Mouse (Mus musculus): ENCODE measurements around the gene Agbl2. TPM values are rescaled to one million over a fixed set of nuclear protein-coding genes. Genes with fewer than 3 reads are reported as not detected.

The Agbl2 gene
- polyA plus RNA-seq, 1 experiment, result not detected

GRCm38 (mm10) chr2:90747131-90747530 is 35.4 kb upstream of the Agbl2 start:
- Histone ChIP-seq H3K27ac (ENCODE audit: insufficient read depth, low read depth, low read length) (no peak overlapping the region), H3K4me1 (ENCODE audit: control insufficient read depth, insufficient read depth, low read length) (peaks cover 28% of the 10 kb centered on the region), H3K4me3 (ENCODE audit: insufficient read depth, low read length) (peak overlapping the region; percentile 97; the same call in 1 of the 2 replicates)
- no peak for TF ChIP-seq POLR2A (IDR thresholded peaks at IDR 0.05; ENCODE audit: borderline replicate concordance, low read depth, low read length)
- TF ChIP-seq CTCF (IDR thresholded peaks at IDR 0.05; ENCODE audit: low read depth, low read length), result no peak

GRCm38 (mm10) chr2:90749676-90750459 is 32.7 kb upstream of the Agbl2 start:
- peak overlapping the region; percentile 69 for H3K27ac ChIP-seq (ENCODE audit: insufficient read depth, low read depth, low read length)
- no peak for TF ChIP-seq CTCF (IDR thresholded peaks at IDR 0.05; ENCODE audit: low read depth, low read length)
- no peak for TF ChIP-seq POLR2A (IDR thresholded peaks at IDR 0.05; ENCODE audit: borderline replicate concordance, low read depth, low read length)
- 0 out of 2 replicates have a peak overlapping the region, but pooled peaks have one; percentile 3 for H3K4me3 ChIP-seq (ENCODE audit: insufficient read depth, low read length)
- H3K4me1 ChIP-seq (ENCODE audit: control insufficient read depth, insufficient read depth, low read length), result peaks cover 22% of the 10 kb centered on the region

DNA sequence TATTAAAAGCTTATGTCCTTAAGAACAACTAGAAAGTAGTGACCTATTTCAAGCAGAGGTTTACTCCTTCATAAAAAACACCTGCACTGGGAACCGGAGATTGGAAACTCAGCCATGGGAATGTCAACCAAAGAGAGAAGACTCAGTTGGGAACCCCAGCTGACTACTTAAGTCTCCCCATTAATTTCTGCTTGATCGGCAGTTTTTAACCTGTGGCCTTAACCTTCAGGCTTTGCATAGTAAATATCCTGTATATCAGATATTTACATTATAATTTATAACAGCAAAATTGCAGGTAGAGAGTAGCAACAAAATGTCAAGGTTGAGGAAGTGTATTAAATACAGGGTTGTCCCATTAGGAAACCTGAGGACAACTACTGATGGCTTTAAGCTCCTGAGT is 29.0 kb upstream of the Agbl2 start:
- TF ChIP-seq CTCF (IDR thresholded peaks at IDR 0.05; ENCODE audit: low read depth, low read length) (no peak), POLR2A (IDR thresholded peaks at IDR 0.05; ENCODE audit: borderline replicate concordance, low read depth, low read length) (no peak)
- Histone ChIP-seq H3K4me3 (ENCODE audit: insufficient read depth, low read length) (no peak overlapping the region), H3K27ac (ENCODE audit: insufficient read depth, low read depth, low read length) (no peak overlapping the region), H3K4me1 (ENCODE audit: control insufficient read depth, insufficient read depth, low read length) (peaks cover 14% of the 10 kb centered on the region)

DNA sequence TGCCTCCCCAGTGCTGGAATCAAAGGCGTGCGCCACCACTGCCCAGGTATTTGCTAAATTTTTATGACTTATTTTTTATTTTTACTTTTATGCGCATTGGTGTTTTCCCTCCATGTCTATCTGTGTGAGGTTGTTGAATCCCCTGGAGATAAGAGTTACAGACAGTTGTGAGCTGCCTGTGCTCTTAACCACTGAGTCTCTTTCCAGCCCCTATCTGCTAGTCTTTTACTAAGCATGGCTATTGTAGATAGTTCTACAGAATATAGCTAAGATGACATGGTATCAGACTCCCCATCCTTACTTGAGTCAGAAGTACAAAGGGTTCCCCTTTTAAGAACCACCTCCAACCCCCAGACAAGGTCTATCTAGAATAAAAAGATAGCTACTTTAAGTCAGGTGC is 28.3 kb upstream of the Agbl2 start:
- no peak overlapping the region for H3K4me3 ChIP-seq (ENCODE audit: insufficient read depth, low read length)
- H3K4me1 ChIP-seq (ENCODE audit: control insufficient read depth, insufficient read depth, low read length), result peaks cover 9% of the 10 kb centered on the region
- TF ChIP-seq POLR2A (IDR thresholded peaks at IDR 0.05; ENCODE audit: borderline replicate concordance, low read depth, low read length) (no peak), CTCF (IDR thresholded peaks at IDR 0.05; ENCODE audit: low read depth, low read length) (no peak)
- H3K27ac ChIP-seq (ENCODE audit: insufficient read depth, low read depth, low read length), result no peak overlapping the region

GRCm38 (mm10) chr2:90765123-90765522 is 17.4 kb upstream of the Agbl2 start:
- Histone ChIP-seq H3K27ac (ENCODE audit: insufficient read depth, low read depth, low read length) (no peak overlapping the region), H3K4me1 (ENCODE audit: control insufficient read depth, insufficient read depth, low read length) (no peaks in the 10 kb centered on the region), H3K4me3 (ENCODE audit: insufficient read depth, low read length) (no peak overlapping the region)
- no peak for TF ChIP-seq POLR2A (IDR thresholded peaks at IDR 0.05; ENCODE audit: borderline replicate concordance, low read depth, low read length)
- TF ChIP-seq CTCF (IDR thresholded peaks at IDR 0.05; ENCODE audit: low read depth, low read length), result no peak

- TF ChIP-seq CTCF (IDR thresholded peaks at IDR 0.05; ENCODE audit: low read depth, low read length) (no peak), POLR2A (IDR thresholded peaks at IDR 0.05; ENCODE audit: borderline replicate concordance, low read depth, low read length) (no peak)
Measured at GRCm38 (mm10) chr2:90781323-90781722, 1.2 kb upstream of the Agbl2 start.

DNA sequence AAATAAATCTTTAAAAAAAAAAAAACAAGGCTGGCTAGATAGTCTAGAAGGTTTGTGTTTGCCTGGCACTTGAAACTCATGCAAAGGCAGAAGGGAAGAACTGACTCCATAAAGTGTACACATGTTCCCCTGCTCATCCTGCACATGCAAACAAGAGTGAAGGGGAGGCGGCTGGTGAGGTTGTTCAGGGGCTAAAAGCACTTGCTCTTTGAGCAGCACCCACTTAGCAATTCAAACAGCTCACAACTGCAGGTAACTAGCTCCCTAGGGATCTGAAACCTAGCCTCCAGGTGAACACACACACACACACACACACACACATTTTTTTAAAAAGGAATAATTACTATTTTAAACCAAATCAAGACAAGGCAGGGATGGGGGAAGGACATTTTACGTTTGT is 589 bp upstream of the Agbl2 start:
- H3K27ac ChIP-seq (ENCODE audit: insufficient read depth, low read depth, low read length), result no peak overlapping the region

More at GRCm38 (mm10) chr2:90781323-90781722, 1.2 kb upstream of the Agbl2 start:
- no peak overlapping the region for H3K4me3 ChIP-seq (ENCODE audit: insufficient read depth, low read length)
- no peak overlapping the region for H3K27ac ChIP-seq (ENCODE audit: insufficient read depth, low read depth, low read length)
- H3K4me1 ChIP-seq (ENCODE audit: control insufficient read depth, insufficient read depth, low read length), result peaks cover 7% of the 10 kb centered on the region

GRCm38 (mm10) chr2:90782901-90783486 is 467 bp downstream of the Agbl2 start:
- H3K4me3 ChIP-seq (ENCODE audit: insufficient read depth, low read length), result peak overlapping the region; percentile 50
- H3K27ac ChIP-seq (ENCODE audit: insufficient read depth, low read depth, low read length), result no peak overlapping the region
- peaks cover 7% of the 10 kb centered on the region for H3K4me1 ChIP-seq (ENCODE audit: control insufficient read depth, insufficient read depth, low read length)
- TF ChIP-seq POLR2A (IDR thresholded peaks at IDR 0.05; ENCODE audit: borderline replicate concordance, low read depth, low read length) (no peak), CTCF (IDR thresholded peaks at IDR 0.05; ENCODE audit: low read depth, low read length) (no peak)

More for the DNA sequence above, 589 bp upstream of the Agbl2 start:
- peaks cover 7% of the 10 kb centered on the region for H3K4me1 ChIP-seq (ENCODE audit: control insufficient read depth, insufficient read depth, low read length)
- H3K4me3 ChIP-seq (ENCODE audit: insufficient read depth, low read length), result no peak overlapping the region
- TF ChIP-seq POLR2A (IDR thresholded peaks at IDR 0.05; ENCODE audit: borderline replicate concordance, low read depth, low read length) (no peak), CTCF (IDR thresholded peaks at IDR 0.05; ENCODE audit: low read depth, low read length) (no peak)

GRCm38 (mm10) chr2:90788126-90788525 is 5.6 kb downstream of the Agbl2 start:
- Histone ChIP-seq H3K4me3 (ENCODE audit: insufficient read depth, low read length) (no peak overlapping the region), H3K27ac (ENCODE audit: insufficient read depth, low read depth, low read length) (no peak overlapping the region), H3K4me1 (ENCODE audit: control insufficient read depth, insufficient read depth, low read length) (no peaks in the 10 kb centered on the region)
- TF ChIP-seq POLR2A (IDR thresholded peaks at IDR 0.05; ENCODE audit: borderline replicate concordance, low read depth, low read length) (no peak), CTCF (IDR thresholded peaks at IDR 0.05; ENCODE audit: low read depth, low read length) (no peak)

All from bone marrow macrophage, adult 2 months (primary cell).